Mouse (Mus musculus) urinary bladder, postnatal 14 days (tissue): ENCODE results near the gene Ccdc190.

ENCODE experiments used
- DNase-seq: peaks from one replicate; pipeline ENCODE4 v3.0.0; 2021; ENCODE audit warnings: low spot score

Gene Ccdc190

DNA sequence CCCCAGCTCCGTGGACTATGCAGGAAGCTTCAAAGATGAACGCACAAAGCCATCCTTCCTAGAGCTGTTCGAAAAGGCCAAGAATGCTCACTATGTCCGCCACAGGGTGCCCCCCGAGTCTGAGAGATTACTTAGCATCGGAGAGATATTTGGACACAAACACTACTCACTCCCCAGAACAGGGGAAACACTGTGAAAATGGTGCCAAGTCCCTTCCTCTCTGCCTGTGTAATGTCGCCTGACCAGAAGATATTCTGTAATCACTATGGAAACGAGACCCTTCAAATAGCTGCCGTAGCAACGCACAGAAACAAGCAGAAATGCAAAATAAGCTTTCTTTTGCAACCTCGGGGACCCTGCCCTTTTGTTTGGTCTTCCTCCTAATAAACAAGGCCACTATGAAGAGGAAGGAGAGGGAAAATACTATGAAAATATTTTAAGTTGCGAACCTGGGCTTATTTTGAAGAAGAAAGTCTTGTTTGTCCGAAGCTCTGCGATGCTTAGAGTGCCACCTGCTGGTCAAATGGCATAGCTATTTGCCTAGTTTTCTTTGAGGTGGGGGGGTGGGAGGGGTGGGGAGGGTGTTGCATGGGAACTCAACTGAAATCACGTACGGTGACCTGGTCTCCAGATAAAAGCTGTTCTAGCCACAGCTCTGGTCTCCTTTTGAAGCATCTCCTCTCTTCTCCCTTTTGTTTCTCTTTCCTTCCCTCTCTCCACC is 5.7 kb downstream of the Ccdc190 start:
- peak; percentile 49 for DNase-seq

DNA sequence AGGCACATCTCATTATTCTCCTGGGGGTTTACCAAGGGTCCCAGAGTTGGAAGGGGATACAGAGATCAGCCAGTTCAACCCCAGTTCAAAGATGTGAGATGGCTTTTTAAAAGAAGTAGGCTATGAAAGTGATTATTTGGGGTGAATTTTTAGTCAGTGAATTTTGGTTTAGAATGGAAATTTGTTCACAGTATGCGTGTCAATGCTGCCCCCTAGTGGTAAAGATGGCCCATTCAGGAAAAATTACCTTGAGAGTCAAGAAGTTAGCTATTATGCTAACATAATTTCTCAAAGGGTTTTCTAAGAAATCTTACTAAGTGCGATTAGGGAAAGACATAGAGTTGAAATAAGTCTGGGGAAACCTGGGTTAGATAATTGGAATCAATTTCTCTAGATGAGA is 10.9 kb downstream of the Ccdc190 start:
- peak; percentile 42 for DNase-seq

- DNase-seq: no peak
Observed at GRCm38 (mm10) chr1:169946004-169946403, 17.6 kb downstream of the Ccdc190 start.

DNA sequence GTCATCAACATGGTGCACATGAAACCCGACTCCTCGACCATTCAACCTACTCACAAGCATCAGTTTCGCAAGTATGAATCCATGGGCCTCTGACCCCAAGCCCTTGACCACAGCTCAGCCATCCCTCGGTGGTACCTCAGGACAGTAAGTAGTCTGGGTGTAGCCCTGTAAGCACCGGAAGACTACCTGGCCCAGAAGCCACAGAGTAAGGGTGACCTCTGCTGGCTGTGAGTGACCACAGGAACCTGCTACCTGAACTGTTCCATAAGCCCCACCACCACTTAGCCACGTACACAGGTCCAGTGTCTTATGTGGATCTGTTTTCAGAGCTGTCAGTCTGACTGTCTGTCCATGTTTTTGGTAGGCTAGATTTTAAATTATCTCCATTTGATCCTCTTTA is 19.2 kb downstream of the Ccdc190 start:
- DNase-seq: no peak

- DNase-seq: no peak
Observed at GRCm38 (mm10) chr1:169948280-169948679, 19.8 kb downstream of the Ccdc190 start.

GRCm38 (mm10) chr1:169948866-169949265 is 20.4 kb downstream of the Ccdc190 start:
- no peak for DNase-seq

- DNase-seq: no peak
Observed at GRCm38 (mm10) chr1:169949981-169950380, 21.5 kb downstream of the Ccdc190 start.

GRCm38 (mm10) chr1:169950651-169951050 is 22.2 kb downstream of the Ccdc190 start:
- no peak for DNase-seq

- DNase-seq: no peak
Observed at GRCm38 (mm10) chr1:169951561-169951960, 23.1 kb downstream of the Ccdc190 start.

DNA sequence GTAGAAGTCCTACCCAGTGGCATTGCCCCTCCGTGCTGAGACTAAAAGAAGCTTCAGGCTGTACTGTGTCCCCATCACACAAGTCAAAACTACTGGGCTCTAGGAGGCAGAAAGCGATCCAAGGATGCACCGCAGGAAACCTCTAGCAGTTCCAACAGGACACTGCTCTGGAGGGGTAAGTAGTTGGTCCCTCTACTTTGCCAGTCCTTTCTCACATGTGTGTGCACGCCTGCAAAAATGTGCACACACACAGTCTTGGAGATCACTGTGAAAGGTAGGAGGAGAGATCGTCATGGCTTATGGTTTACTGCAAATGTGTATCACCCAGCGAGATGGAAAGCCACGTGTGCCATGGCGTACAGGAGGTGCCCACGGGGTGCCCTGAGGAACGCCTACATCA is 24.2 kb downstream of the Ccdc190 start:
- DNase-seq: no peak

DNA sequence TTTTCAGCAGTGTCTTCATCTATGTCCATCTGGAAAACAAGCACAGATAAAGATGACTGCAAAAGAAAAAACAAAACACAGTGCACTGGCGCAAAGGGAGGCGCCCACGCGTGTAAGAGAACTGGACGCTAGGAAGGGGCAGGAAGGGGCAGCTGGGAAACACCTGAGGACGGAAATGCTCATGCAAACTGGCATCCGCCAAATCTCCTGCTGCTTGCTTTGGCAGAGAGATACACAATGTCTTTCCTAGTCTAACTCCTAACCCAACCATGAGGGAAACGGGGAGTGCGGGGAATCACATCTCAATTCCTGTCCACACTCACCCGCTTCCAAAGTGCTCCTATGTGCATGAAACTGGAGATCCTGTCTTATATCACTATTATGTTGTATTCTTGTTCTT is 24.7 kb downstream of the Ccdc190 start:
- no peak for DNase-seq

DNA sequence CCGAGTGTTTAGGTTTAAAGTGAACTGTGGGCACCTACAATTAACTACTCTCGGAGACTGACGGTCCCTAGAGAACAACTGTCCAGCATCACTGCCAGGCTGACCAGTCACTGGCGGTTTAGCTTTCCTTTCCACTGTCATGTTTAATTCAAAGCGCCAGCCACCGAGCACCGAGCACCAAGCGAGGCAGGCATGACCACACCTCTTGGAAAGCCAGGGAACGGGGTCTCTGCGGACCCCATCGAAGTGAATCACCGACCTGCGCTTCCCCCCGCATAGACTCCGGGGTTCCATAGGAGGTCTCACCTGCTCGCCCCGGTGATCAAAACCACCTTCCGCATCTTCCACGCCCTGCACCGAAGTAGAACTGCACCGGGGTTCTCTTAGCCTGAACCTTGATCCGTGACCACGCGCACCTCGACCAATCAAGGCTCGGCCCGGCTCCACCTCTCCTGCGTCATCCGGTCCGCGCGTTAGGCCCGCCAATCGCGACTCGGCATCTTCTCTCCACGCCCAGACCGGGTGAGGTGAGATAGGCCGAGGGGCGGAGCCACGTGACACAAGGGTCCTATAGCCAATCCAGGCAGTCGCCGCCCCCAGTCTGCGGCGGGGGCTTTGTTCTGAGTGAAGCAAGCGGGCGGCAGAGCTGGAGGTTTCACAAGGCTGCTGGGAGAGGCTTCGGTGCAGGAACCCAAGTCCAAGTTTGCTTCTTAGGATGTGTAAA is 40.5 kb downstream of the Ccdc190 start, which contains the start of gene Hsd17b7:
Gene Hsd17b7 (minus strand): TSS at position 450 of the 724 bp plus-strand sequence.
- peak; percentile 99 for DNase-seq

GRCm38 (mm10) chr1:169969516-169969886 is 41.1 kb downstream of the Ccdc190 start:
- DNase-seq: no peak

DNA sequence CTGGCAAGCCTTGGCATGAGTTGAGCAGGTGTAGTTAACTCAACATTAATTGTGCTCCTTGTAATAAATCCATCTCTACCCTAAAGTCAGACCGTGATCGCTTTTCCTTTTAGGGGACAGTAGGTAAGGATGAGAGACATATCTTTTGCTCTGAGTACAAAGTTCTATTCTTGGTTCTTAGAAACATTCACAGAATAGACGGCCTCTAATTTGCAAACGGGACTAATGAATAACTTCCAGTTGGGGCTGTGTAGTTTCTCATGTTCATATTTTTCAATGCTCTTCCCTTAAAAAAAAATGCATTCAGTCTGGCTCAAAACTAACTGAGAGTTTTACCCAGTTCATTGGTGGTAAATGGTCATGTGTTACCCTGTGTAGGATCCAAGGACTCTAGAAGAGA is 42.5 kb downstream of the Ccdc190 start:
- DNase-seq: no peak

- no peak for DNase-seq
Observed at GRCm38 (mm10) chr1:169971998-169972397, 43.5 kb downstream of the Ccdc190 start.

DNA sequence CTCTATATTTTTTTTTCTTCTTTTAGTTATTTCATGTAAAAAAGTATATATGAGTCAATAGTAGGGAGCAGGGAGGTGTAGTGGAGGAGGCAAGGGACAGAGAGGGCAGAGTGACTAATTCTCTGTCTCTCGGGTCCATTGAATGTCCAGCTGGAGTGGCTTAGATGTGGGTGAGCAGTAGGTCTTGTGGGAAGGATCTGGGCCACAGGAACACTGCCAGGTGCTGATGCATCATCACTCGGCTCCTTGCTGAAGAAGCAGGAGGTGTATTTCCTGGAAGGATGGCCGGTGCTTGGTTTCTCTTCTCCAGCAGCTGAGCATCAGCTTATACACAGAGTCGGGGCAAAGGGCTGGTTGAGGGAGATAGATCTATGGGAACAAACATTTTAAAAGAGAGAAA is 49.2 kb downstream of the Ccdc190 start:
- DNase-seq: no peak
